Mouse (Mus musculus) kidney, embryonic 15.5 days (tissue): Measurements from ENCODE around the gene Duoxa2. TPM values are rescaled to one million over a fixed set of nuclear protein-coding genes. Genes with fewer than 3 reads are reported as not detected.
"Not testable (repeated sequence)": the region's sequence is repeated elsewhere in the genome, so short reads cannot be mapped to it uniquely, and the experiment has no call there.

ENCODE experiments used
- ATAC-seq: fragments of 200-750 bp; cut with Nextera tagmentation; replicated peaks from 2 replicates; pipeline ENCODE4 v1.8.0; 2017; ENCODE audit warnings: moderate TSS enrichment; ENCODE audit not compliant: low FRiP score
- H3K27ac ChIP-seq: fragments of 300-500 bp; sonication (generic); 2 replicates; pipeline ENCODE4 v1.5.1; 2015; ENCODE audit warnings: mild to moderate bottlenecking, inconsistent platforms
- H3K27me3 ChIP-seq: fragments of 300-500 bp; sonication (generic); 2 replicates; pipeline ENCODE4 v1.6.1; 2015; ENCODE audit warnings: inconsistent platforms
- H3K36me3 ChIP-seq: fragments of 300-500 bp; sonication (generic); 2 replicates; pipeline ENCODE4 v1.6.1; 2015; ENCODE audit warnings: inconsistent platforms
- H3K4me1 ChIP-seq: fragments of 300-500 bp; sonication (generic); 2 replicates; pipeline ENCODE4 v1.6.1; 2015; ENCODE audit warnings: inconsistent platforms
- H3K4me2 ChIP-seq: fragments of 300-500 bp; sonication (generic); 2 replicates; pipeline ENCODE4 v1.6.1; 2015; ENCODE audit warnings: moderate library complexity, mild to moderate bottlenecking, inconsistent platforms
- H3K4me3 ChIP-seq: fragments of 300-500 bp; sonication (generic); replicated peaks from 2 replicates; pipeline ENCODE4 v1.5.1; 2015; ENCODE audit warnings: mild to moderate bottlenecking, inconsistent platforms
- H3K9ac ChIP-seq: fragments of 300-500 bp; sonication (generic); 2 replicates; pipeline ENCODE4 v1.6.1; 2015; ENCODE audit warnings: mild to moderate bottlenecking, inconsistent platforms
- H3K9me3 ChIP-seq: fragments of 300-500 bp; sonication (generic); replicated peaks from 2 replicates; pipeline ENCODE4 v1.6.1; 2016; ENCODE audit warnings: inconsistent platforms
- WGBS: fragments of 180-500 bp; shearing (Covaris S2); methylation state at CpG from one replicate; pipeline ENCODE4 v1.1.7; 2015; ENCODE audit warnings: mixed read lengths; 5-methylcytosine and 5-hydroxymethylcytosine counted together
- polyA plus RNA-seq: library from polyadenylated mRNA; unstranded; fragments of >200 nt; fragmentation: Nextera tagmentation; extraction: Ambion mirVana; gene quantifications from 2 replicates; pipeline ENCODE4 v1.2.1, GENCODE M21; 2015

The Duoxa2 gene
- polyA plus RNA-seq, 1 experiment from 2014 or later = not detected

DNA sequence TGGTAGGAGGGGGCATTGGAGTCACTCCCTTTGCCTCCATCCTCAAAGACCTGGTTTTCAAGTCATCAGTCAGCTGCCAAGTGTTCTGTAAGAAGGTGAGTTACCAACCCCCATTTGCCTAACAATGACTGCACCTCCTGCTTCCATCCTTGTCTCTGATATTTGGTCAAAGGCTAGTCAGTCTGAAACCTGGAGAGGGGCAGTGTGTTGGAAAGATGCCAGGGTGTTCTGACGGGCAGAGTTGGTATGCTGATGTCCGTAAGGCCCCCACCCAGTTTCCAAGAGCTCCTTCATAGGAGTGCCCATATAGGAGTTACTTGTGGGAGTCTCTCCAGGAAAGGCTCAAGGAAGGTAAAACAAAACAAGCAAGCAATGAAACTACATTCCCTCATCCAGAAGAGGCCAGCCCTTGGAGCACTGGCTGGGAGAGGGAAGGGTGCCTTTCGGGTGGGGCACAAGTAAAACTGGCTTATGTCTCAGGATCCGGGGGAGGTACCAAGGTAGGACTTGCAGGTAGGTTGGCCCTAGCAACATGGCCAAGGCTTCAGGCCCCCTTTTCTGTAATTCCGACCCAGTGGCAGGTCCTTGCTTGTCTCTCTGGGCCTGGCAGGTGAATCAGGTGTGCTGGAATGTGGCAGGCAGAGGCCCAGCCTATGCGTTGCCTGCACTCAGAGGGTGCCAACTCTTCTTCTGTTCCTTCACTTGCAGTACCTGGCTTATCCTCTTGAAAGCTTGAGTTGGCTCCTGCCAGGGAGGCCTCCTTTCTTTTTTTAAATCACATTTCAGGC lies 46.6 kb downstream of the Duoxa2 start:
- no peaks in the 10 kb centered on the region for H3K9me3 ChIP-seq
- no peak overlapping the region for H3K9ac ChIP-seq
- no peaks in the 10 kb centered on the region for H3K36me3 ChIP-seq
- H3K4me3 ChIP-seq = no peak overlapping the region
- no peaks in the 10 kb centered on the region for H3K27me3 ChIP-seq
- peaks cover 19% of the 10 kb centered on the region for H3K4me1 ChIP-seq
- 78% methylated on average over 6 of the region's 6 CpGs for WGBS
- H3K27ac ChIP-seq = no peak overlapping the region
- no peak overlapping the region for H3K4me2 ChIP-seq
- no peak for ATAC-seq

DNA sequence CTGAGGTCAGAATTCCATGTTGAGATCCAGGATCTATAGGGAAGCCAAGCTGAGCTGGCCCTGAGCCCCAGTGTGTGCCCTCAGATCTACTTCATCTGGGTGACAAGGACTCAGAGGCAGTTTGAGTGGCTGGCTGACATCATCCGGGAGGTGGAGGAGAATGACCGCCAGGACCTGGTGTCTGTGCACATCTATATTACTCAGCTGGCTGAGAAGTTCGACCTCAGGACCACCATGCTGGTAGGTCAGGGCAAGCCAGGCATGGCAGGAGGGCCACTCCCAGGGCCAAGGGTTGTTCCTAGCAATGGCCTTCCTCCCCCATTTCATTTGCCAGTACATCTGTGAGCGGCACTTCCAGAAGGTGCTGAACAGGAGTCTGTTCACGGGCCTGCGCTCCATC lies 47.5 kb downstream of the Duoxa2 start:
- H3K4me2 ChIP-seq, H3K9ac ChIP-seq, ATAC-seq, H3K27me3 ChIP-seq, H3K36me3 ChIP-seq, H3K9me3 ChIP-seq, H3K27ac ChIP-seq, H3K4me3 ChIP-seq: not testable (repeated sequence)
- WGBS = 78% methylated on average over 6 of the region's 6 CpGs
- peaks cover 22% of the 10 kb centered on the region for H3K4me1 ChIP-seq

DNA sequence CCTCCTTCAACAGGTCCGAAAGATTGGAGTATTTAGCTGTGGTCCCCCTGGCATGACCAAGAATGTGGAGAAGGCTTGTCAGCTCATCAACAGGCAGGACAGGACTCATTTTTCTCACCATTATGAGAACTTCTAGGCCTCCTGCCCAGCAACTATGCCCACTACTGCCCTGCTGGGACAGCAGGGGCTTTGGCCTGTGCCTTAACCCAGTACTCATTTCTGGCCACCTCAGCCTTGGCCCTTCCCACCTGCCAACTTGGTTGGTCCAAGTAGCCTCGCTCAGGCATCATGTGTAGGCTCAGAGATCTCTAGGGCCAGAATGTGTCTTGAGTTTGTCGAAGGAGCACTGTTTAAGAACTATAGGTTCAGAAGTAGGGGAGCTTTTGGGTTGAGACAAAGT lies 48.6 kb downstream of the Duoxa2 start:
- no peak overlapping the region for H3K4me2 ChIP-seq
- H3K9me3 ChIP-seq = no peaks in the 10 kb centered on the region
- WGBS = 97% methylated on average over 3 of the region's 3 CpGs
- peaks cover 33% of the 10 kb centered on the region for H3K4me1 ChIP-seq
- ATAC-seq = no peak
- no peak overlapping the region for H3K4me3 ChIP-seq
- H3K36me3 ChIP-seq = no peaks in the 10 kb centered on the region
- H3K27me3 ChIP-seq = no peaks in the 10 kb centered on the region
- no peak overlapping the region for H3K27ac ChIP-seq
- H3K9ac ChIP-seq = no peak overlapping the region

DNA sequence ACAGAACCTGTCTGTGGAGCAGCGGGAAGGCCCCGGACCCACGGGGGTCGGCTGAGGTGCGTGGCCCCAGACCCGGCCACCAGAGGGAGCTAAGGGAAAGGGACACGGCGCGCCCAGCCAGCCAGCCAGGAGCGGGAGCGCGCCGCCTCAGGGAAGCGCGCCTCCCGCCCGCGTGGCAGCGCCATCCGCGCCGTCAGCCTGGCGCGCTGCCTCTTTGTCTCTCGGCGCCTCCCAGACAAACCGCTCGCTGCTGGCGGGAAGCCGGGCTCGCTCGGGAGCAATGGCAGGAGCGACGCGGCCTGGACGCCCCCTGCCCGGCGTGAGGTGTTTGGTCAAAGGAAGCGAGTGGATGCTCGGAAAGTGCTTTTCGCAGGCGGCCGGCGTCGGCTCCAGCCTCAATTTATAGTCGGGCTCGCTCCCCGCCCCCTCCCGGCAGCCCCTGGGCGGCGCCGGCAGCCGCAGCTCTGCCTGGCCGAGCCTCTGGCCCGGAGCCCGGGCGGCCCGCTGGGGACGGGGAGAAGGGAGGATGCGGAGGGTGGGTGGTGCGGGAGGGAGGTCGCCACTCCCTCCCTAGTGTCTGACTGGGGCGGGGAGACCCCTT lies 49.9 kb downstream of the Duoxa2 start:
- Histone ChIP-seq H3K4me3 (peak overlapping the region; percentile 70), H3K36me3 (no peaks in the 10 kb centered on the region), H3K27me3 (no peaks in the 10 kb centered on the region), H3K4me2 (peak overlapping the region; percentile 83), H3K4me1 (peaks cover 36% of the 10 kb centered on the region), H3K9ac (peak overlapping the region; percentile 90), H3K9me3 (no peaks in the 10 kb centered on the region), H3K27ac (peak overlapping the region; percentile 99)
- ATAC-seq = peak; percentile 93
- under 1% methylated on average over 63 of the region's 63 CpGs for WGBS

DNA sequence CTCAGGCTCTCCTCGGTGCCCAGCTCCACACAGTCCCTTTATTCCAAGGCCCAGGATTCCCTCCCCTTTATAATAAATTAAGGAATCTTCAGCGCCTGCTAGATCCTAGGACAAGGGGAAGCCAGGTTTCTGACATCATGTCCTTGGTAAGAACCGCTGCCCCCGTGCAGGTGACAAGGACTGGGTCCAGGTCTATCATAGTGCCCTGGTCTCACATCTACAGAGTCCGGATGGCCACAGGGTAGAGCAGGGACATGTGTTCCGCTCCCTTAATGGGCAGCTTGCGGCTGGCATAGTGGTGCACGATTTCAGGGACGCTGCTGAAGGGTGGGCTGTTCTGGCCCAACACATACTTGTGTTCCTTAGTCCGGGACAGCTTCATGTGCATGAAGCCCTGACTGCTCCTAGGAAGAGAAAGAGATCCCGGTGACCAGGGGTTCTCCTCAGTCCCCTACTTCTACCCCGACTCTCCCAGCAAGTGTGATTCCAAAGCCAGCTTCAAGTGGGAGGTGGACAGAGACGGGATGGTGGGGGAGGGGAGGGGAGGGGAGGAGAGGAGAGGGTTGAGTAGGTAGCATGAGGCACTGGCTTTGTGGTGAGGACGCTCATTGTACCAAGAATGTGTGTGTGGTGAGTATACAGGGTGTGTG lies 50.6 kb downstream of the Duoxa2 start:
- WGBS = 10% methylated on average over 14 of the region's 14 CpGs

GRCm38 (mm10) chr2:122351156-122351930 lies 52.6 kb downstream of the Duoxa2 start:
- Histone ChIP-seq H3K9me3 (no peaks in the 10 kb centered on the region), H3K4me3 (no peak overlapping the region), H3K4me1 (peaks cover 39% of the 10 kb centered on the region), H3K9ac (no peak overlapping the region), H3K4me2 (no peak overlapping the region), H3K27me3 (no peaks in the 10 kb centered on the region), H3K36me3 (peaks cover 8% of the 10 kb centered on the region), H3K27ac (peak overlapping the region; percentile 46)
- ATAC-seq = no peak
- 73% methylated on average over 5 of the region's 5 CpGs for WGBS

More for the DNA sequence above, 50.6 kb downstream of the Duoxa2 start:
- peak; percentile 63 for ATAC-seq
- Histone ChIP-seq H3K4me1 (peaks cover 39% of the 10 kb centered on the region), H3K4me3 (peak overlapping the region; percentile 70), H3K4me2 (peak overlapping the region; percentile 83), H3K36me3 (no peaks in the 10 kb centered on the region), H3K27ac (peak overlapping the region; percentile 99), H3K27me3 (no peaks in the 10 kb centered on the region), H3K9ac (peak overlapping the region; percentile 90), H3K9me3 (no peaks in the 10 kb centered on the region)

- no peak overlapping the region for H3K4me2 ChIP-seq
- no peaks in the 10 kb centered on the region for H3K9me3 ChIP-seq
- peaks cover 14% of the 10 kb centered on the region for H3K36me3 ChIP-seq
- no peak for ATAC-seq
- no peak overlapping the region for H3K9ac ChIP-seq
- no peak overlapping the region for H3K4me3 ChIP-seq
- no peaks in the 10 kb centered on the region for H3K27me3 ChIP-seq
- peaks cover 39% of the 10 kb centered on the region for H3K4me1 ChIP-seq
- H3K27ac ChIP-seq = peak overlapping the region; percentile 46
- WGBS = 67% methylated on average over 4 of the region's 4 CpGs
Measured at GRCm38 (mm10) chr2:122351931-122352329, 53.2 kb downstream of the Duoxa2 start.

Other genes with a start within 250 kb of the Duoxa2 start
- gene Spg11, start 180.5 kb upstream of the Duoxa2 start, polyA plus RNA-seq = 9.1 and 9.8 TPM in 2 replicates
- 234 and 241 TPM in 2 replicates for gene B2m, start 151.2 kb upstream of the Duoxa2 start, polyA plus RNA-seq
- 0.09 TPM in 1 of 2 replicates, not detected in the other for gene Trim69, start 138.2 kb upstream of the Duoxa2 start, polyA plus RNA-seq
- gene Patl2, start 112.7 kb upstream of the Duoxa2 start, polyA plus RNA-seq = 0.06 TPM in 1 of 2 replicates, not detected in the other
- gene Terb2, start 112.6 kb upstream of the Duoxa2 start, polyA plus RNA-seq = not detected in 2 replicates
- gene Sord, start 64.2 kb upstream of the Duoxa2 start, polyA plus RNA-seq = 41.0 and 41.6 TPM in 2 replicates
- 0.10 and 0.19 TPM in 2 replicates for gene Duox2, start 451 bp upstream of the Duoxa2 start, polyA plus RNA-seq
- 0.10 TPM in 1 of 2 replicates, not detected in the other for gene Duoxa1, start 14.8 kb downstream of the Duoxa2 start, polyA plus RNA-seq
- gene Duox1, start 16.8 kb downstream of the Duoxa2 start, polyA plus RNA-seq = 0.04 TPM in 1 of 2 replicates, not detected in the other
- gene Shf, start 70.3 kb downstream of the Duoxa2 start, polyA plus RNA-seq = 2.4 and 2.6 TPM in 2 replicates
- gene Slc28a2, start 127.6 kb downstream of the Duoxa2 start, polyA plus RNA-seq = 0.54 and 0.82 TPM in 2 replicates
- gene Gm14085, start 186.0 kb downstream of the Duoxa2 start, polyA plus RNA-seq = 0.12 TPM in 2 replicates